Mouse (Mus musculus): ENCODE data around the gene Foxa1.

DNA sequence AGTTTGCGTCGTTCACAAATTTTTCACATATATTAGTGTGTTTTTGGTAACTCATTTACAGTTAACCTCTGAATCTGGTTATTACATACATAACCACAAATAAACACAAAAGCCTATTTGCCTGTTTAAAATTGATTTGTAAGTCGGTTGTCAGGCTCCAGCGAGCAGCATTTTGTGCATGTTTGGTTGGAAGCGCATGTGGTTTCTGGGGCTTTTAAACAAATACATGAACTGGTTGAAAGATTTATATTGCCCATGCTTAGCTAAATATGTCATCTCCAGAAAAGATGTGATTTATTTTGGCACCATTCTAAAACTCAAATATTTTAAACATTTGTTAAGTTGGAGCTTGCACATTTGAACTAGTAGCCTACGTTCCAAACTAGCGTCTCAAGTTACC, 46.5 kb downstream of the Foxa1 start:
- no peak for TF ChIP-seq CTCF (IDR thresholded peaks at IDR 0.05; ENCODE audit: low read depth, low read length)
- TF ChIP-seq POLR2A (IDR thresholded peaks at IDR 0.05; ENCODE audit: extremely low read depth, insufficient read depth, low read length): no peak

All from liver, adult 2 months (tissue).